Mouse (Mus musculus): ENCODE results near the gene Otos. TPM values are rescaled to one million over a fixed set of nuclear protein-coding genes. Genes with fewer than 3 reads are reported as not detected.
A peak's percentile ranks its signal among the peaks of the same experiment; 100 is the strongest.

Otos gene
- polyA plus RNA-seq, 1 experiment = 0.48 TPM

DNA sequence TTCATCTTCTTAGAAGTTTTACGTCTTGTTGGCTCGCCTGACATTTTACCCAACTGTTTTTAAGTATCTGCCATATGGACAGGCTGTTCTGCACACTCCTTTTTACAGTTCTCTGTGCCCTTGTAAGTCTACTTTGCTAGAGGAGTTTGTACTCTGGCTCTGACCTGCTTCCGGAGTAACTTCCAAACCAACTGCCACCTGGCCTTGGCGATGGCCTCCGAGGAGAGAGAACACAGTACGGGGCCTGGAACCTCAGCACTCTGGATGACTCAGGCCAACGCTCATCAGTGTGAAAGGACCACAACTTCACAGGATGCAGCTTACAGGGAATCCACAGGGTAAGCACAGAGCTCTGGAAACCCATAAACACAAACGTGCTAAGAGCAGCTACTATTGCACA lies 14.9 kb downstream of the Otos start:
- H3K27me3 ChIP-seq (replicated peaks; ENCODE audit: control insufficient read depth, insufficient read depth, low read length) = no peaks in the 10 kb centered on the region
- no peaks in the 10 kb centered on the region for H3K36me3 ChIP-seq (ENCODE audit: control insufficient read depth, insufficient read depth, low read length)
- no peaks in the 10 kb centered on the region for H3K4me1 ChIP-seq (ENCODE audit: control insufficient read depth, insufficient read depth, low read length)
- H3K27ac ChIP-seq (ENCODE audit: insufficient read depth, low read depth, low read length) = no peak overlapping the region
- WGBS = 81% methylated on average over 8 of the region's 8 CpGs
- no peak overlapping the region for H3K4me3 ChIP-seq (ENCODE audit: insufficient read depth, low read depth, low read length)
- TF ChIP-seq POLR2A (IDR thresholded peaks at IDR 0.05; ENCODE audit: low read depth, low read length) (no peak), CTCF (conservative IDR thresholded peaks at IDR 0.05; ENCODE audit: insufficient read depth, insufficient read length, low read depth, low read length) (no peak)
- no peak for DNase-seq

DNA sequence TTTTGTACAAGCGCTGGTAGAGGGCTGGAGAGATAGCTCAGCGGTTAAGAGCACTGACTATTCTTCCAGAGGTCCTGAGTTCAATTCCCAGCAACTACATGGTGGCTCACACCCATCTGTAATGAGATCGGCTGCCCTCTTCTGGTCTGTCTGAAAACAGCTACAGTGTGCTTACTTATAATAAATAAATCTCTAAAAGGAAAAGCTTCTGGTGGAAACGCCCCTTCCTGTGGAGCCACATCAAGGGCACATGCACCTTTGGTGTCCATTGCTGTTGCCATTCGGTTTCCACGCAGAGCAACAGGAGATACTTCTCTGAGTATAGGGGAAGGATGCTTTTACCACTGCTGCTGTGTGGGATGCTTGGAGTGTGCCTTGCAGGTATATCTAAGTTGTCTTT lies 15.7 kb downstream of the Otos start:
- TF ChIP-seq POLR2A (IDR thresholded peaks at IDR 0.05; ENCODE audit: low read depth, low read length) (no peak), CTCF (conservative IDR thresholded peaks at IDR 0.05; ENCODE audit: insufficient read depth, insufficient read length, low read depth, low read length) (no peak)
- no peak for DNase-seq
- Histone ChIP-seq H3K4me1 (ENCODE audit: control insufficient read depth, insufficient read depth, low read length) (no peaks in the 10 kb centered on the region), H3K36me3 (ENCODE audit: control insufficient read depth, insufficient read depth, low read length) (no peaks in the 10 kb centered on the region), H3K27me3 (replicated peaks; ENCODE audit: control insufficient read depth, insufficient read depth, low read length) (no peaks in the 10 kb centered on the region), H3K27ac (ENCODE audit: insufficient read depth, low read depth, low read length) (no peak overlapping the region), H3K4me3 (ENCODE audit: insufficient read depth, low read depth, low read length) (no peak overlapping the region)
- WGBS = 65% methylated on average over 6 of the region's 6 CpGs

DNA sequence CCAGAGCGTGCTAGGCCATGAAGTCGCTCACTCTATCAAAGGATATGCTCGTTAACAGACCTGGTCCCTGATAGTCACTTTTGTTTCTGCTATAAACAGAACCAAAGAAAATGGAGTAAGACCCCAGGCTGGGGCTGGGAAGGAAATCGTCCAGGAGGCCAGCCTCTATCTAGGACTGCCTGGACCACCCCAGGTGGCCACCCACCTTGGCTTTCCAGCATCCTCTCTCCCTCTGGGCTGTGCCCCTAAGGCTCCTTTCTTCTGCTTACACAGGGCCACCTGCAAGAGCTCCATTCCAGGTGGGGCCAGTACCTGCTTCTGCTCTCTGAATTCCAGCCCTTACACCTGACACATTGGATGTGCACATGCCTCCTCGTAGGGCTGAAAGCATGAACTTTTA lies 16.4 kb downstream of the Otos start:
- no peak overlapping the region for H3K27ac ChIP-seq (ENCODE audit: insufficient read depth, low read depth, low read length)
- no peaks in the 10 kb centered on the region for H3K4me1 ChIP-seq (ENCODE audit: control insufficient read depth, insufficient read depth, low read length)
- no peak for DNase-seq
- 79% methylated on average over 5 of the region's 5 CpGs for WGBS
- no peaks in the 10 kb centered on the region for H3K27me3 ChIP-seq (replicated peaks; ENCODE audit: control insufficient read depth, insufficient read depth, low read length)
- TF ChIP-seq POLR2A (IDR thresholded peaks at IDR 0.05; ENCODE audit: low read depth, low read length) = no peak
- no peak for TF ChIP-seq CTCF (conservative IDR thresholded peaks at IDR 0.05; ENCODE audit: insufficient read depth, insufficient read length, low read depth, low read length)
- no peaks in the 10 kb centered on the region for H3K36me3 ChIP-seq (ENCODE audit: control insufficient read depth, insufficient read depth, low read length)
- no peak overlapping the region for H3K4me3 ChIP-seq (ENCODE audit: insufficient read depth, low read depth, low read length)

DNA sequence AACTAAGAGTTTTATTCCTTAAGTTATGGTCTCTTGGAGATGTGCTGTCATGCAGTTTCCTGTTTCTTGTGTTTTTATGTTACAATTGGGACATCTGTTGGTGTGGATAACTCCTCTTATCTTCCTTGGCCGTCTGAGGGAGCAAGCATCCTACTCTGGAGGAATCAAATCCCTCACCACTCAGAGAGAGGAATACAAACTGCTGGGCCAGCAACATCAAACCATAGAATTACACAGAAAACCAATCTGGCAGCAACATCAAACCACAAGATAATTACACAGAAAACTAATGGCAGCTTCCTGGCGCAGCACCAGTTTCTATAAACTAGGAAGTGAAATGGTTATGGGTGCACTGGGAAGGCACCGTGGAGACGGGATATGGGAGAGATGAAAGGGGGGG lies 20.4 kb downstream of the Otos start:
- DNase-seq = no peak
- TF ChIP-seq POLR2A (IDR thresholded peaks at IDR 0.05; ENCODE audit: low read depth, low read length) (no peak), CTCF (conservative IDR thresholded peaks at IDR 0.05; ENCODE audit: insufficient read depth, insufficient read length, low read depth, low read length) (no peak)
- no peaks in the 10 kb centered on the region for H3K4me1 ChIP-seq (ENCODE audit: control insufficient read depth, insufficient read depth, low read length)
- no peaks in the 10 kb centered on the region for H3K27me3 ChIP-seq (replicated peaks; ENCODE audit: control insufficient read depth, insufficient read depth, low read length)
- H3K27ac ChIP-seq (ENCODE audit: insufficient read depth, low read depth, low read length) = no peak overlapping the region
- WGBS = 59% methylated on average over 4 of the region's 4 CpGs
- H3K4me3 ChIP-seq (ENCODE audit: insufficient read depth, low read depth, low read length) = no peak overlapping the region
- H3K36me3 ChIP-seq (ENCODE audit: control insufficient read depth, insufficient read depth, low read length) = no peaks in the 10 kb centered on the region

DNA sequence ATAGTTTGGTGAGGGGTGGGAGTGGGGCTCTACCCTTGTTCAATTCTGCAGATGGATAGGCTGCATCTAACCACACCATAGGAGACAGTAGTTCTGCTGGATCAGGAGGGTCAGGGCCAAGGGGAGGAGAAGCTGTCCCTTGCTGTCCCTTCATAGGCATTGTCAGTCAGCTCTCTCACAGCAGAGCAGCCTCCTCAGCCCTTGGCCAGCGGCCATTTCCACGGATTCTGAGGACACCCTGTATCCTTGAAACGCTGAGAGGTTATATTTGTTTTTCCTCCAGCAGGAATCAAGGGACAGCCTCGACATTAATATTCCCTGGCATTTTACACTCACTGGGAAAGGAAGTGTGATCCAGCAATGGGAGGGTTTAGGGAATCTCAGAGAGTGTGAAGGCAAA lies 30.3 kb downstream of the Otos start:
- no peaks in the 10 kb centered on the region for H3K4me1 ChIP-seq (ENCODE audit: control insufficient read depth, insufficient read depth, low read length)
- no peaks in the 10 kb centered on the region for H3K36me3 ChIP-seq (ENCODE audit: control insufficient read depth, insufficient read depth, low read length)
- 37% methylated on average over 4 of the region's 4 CpGs for WGBS
- H3K27ac ChIP-seq (ENCODE audit: insufficient read depth, low read depth, low read length) = no peak overlapping the region
- TF ChIP-seq CTCF (conservative IDR thresholded peaks at IDR 0.05; ENCODE audit: insufficient read depth, insufficient read length, low read depth, low read length) (no peak), POLR2A (IDR thresholded peaks at IDR 0.05; ENCODE audit: low read depth, low read length) (no peak)
- DNase-seq = no peak
- H3K27me3 ChIP-seq (replicated peaks; ENCODE audit: control insufficient read depth, insufficient read depth, low read length) = no peaks in the 10 kb centered on the region
- H3K4me3 ChIP-seq (ENCODE audit: insufficient read depth, low read depth, low read length) = no peak overlapping the region

DNA sequence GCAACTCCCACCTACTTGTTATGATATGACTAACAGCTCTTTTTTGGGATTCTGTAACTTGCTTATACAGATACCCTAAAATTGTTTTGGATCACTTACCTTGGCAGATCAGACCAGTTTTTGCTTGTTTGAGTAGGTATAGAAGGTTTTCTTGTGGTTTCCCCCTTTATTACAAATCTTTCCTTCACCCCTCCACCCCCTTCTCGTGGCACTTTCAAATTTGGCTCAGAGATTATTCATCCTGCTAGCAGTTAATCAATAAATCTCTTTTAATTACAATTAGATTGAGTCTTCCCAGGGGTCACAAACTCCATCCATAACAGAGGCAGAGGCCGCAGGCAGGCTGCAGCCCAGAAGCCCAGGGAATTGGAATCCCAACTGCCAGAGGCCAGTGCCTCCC lies 31.2 kb downstream of the Otos start, which contains the start of gene Olfr12:
TSS of gene Olfr12 (plus strand) at position 301 of the 400 bp plus-strand sequence.
- TF ChIP-seq POLR2A (IDR thresholded peaks at IDR 0.05; ENCODE audit: low read depth, low read length) = no peak
- no peak for TF ChIP-seq CTCF (conservative IDR thresholded peaks at IDR 0.05; ENCODE audit: insufficient read depth, insufficient read length, low read depth, low read length)
- DNase-seq = no peak
- 62% methylated on average over 2 of the region's 2 CpGs for WGBS
- H3K4me1 ChIP-seq (ENCODE audit: control insufficient read depth, insufficient read depth, low read length) = no peaks in the 10 kb centered on the region
- H3K27ac ChIP-seq (ENCODE audit: insufficient read depth, low read depth, low read length) = no peak within 1 kb of the TSS
- H3K4me3 ChIP-seq (ENCODE audit: insufficient read depth, low read depth, low read length) = no peak within 1 kb of the TSS
- no peaks in the 10 kb centered on the region for H3K27me3 ChIP-seq (replicated peaks; ENCODE audit: control insufficient read depth, insufficient read depth, low read length)
- H3K36me3 ChIP-seq (ENCODE audit: control insufficient read depth, insufficient read depth, low read length) = no peaks in the 10 kb centered on the region

DNA sequence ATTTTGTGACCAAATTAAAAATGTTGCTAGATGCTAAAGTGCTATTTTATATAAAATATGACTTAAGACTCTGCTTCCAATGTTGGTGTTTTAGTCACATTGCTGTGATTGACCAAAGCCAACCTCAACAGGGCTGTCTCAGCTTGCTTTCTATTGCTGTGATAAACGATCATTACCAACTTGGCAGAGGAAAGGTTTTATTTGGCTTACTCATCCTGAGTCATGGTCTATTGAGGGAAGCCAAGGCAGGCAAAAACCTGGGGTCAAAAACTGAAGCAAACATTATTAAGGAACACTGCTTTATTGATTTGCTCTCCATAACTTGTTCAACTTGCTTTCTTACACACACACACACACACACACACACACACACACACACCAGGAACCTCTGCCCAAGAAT lies 32.6 kb downstream of the Otos start:
- Histone ChIP-seq H3K4me3 (ENCODE audit: insufficient read depth, low read depth, low read length) (no peak overlapping the region), H3K4me1 (ENCODE audit: control insufficient read depth, insufficient read depth, low read length) (no peaks in the 10 kb centered on the region), H3K27me3 (replicated peaks; ENCODE audit: control insufficient read depth, insufficient read depth, low read length) (no peaks in the 10 kb centered on the region), H3K36me3 (ENCODE audit: control insufficient read depth, insufficient read depth, low read length) (no peaks in the 10 kb centered on the region), H3K27ac (ENCODE audit: insufficient read depth, low read depth, low read length) (no peak overlapping the region)
- WGBS = 73% methylated on average over 1 of the region's 1 CpGs
- DNase-seq = no peak
- no peak for TF ChIP-seq POLR2A (IDR thresholded peaks at IDR 0.05; ENCODE audit: low read depth, low read length)
- TF ChIP-seq CTCF (conservative IDR thresholded peaks at IDR 0.05; ENCODE audit: insufficient read depth, insufficient read length, low read depth, low read length) = no peak

DNA sequence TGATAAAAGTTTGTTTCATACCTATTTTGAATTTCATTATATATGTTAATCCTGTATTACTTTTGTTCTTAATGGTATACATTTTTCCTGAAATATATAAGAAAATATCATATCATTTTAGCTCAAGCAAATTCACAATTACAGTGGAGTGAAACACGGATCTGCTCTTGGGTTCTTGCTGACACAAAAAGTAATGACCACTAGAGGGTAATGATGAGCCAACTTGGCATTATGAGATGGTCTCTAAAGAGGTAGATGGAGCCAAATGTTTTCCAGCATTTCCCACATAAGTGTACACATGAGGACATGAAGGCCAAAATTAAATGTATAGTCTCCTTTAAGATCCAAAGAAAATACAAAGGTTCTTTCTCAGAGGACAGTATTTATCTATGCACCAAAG lies 34.1 kb downstream of the Otos start:
- H3K4me1 ChIP-seq (ENCODE audit: control insufficient read depth, insufficient read depth, low read length) = no peaks in the 10 kb centered on the region
- DNase-seq = peak; percentile 26
- no peak overlapping the region for H3K27ac ChIP-seq (ENCODE audit: insufficient read depth, low read depth, low read length)
- H3K4me3 ChIP-seq (ENCODE audit: insufficient read depth, low read depth, low read length) = no peak overlapping the region
- no peaks in the 10 kb centered on the region for H3K27me3 ChIP-seq (replicated peaks; ENCODE audit: control insufficient read depth, insufficient read depth, low read length)
- 2% methylated on average over 1 of the region's 1 CpGs for WGBS
- H3K36me3 ChIP-seq (ENCODE audit: control insufficient read depth, insufficient read depth, low read length) = no peaks in the 10 kb centered on the region
- TF ChIP-seq CTCF (conservative IDR thresholded peaks at IDR 0.05; ENCODE audit: insufficient read depth, insufficient read length, low read depth, low read length) (no peak; the same call in 1 of the 2 replicates), POLR2A (IDR thresholded peaks at IDR 0.05; ENCODE audit: low read depth, low read length) (no peak)
